Mouse (Mus musculus): Measurements from ENCODE around the gene Ankfn1. TPM values are rescaled to one million over a fixed set of nuclear protein-coding genes. Genes with fewer than 3 reads are reported as not detected.

Gene Ankfn1
- polyA plus RNA-seq, 1 experiment from 2014 or later, result 0.02 TPM

GRCm38 (mm10) chr11:89505046-89505445 lies 272.4 kb downstream of the Ankfn1 start:
- no peak for DNase-seq
- H3K36me3 ChIP-seq, result no peaks in the 10 kb centered on the region
- H3K9ac ChIP-seq, result no peak overlapping the region
- H3K4me2 ChIP-seq, result no peak overlapping the region
- 73% methylated on average over 7 of the region's 7 CpGs for WGBS (ENCODE audit: insufficient replicate concordance)
- H3K4me3 ChIP-seq (replicated peaks), result no peak overlapping the region
- ATAC-seq (ENCODE audit: low read depth), result no peak
- no peaks in the 10 kb centered on the region for H3K4me1 ChIP-seq (replicated peaks)
- H3K9me3 ChIP-seq (replicated peaks), result no peaks in the 10 kb centered on the region
- H3K27ac ChIP-seq, result no peak overlapping the region
- no peaks in the 10 kb centered on the region for H3K27me3 ChIP-seq

DNA sequence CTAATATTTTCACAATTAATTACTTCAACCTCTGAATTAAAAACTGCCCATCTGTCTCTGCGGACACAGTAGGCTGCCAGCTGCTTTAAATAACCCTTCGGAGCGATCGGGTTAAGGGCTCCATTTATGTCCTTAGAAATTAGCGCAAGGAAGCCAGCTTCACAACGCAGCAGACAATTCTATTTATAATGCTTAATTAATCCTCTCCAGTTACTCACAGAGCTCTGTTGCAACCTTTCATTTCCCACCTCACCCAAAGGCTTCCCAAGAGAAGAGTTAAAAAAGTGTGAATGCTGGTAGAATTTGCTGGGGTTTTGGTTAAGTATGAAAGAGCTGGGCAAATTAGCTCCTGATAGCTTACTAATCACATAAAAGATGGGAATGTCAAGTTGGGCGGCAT lies 275.7 kb downstream of the Ankfn1 start:
- Histone ChIP-seq H3K27me3 (no peaks in the 10 kb centered on the region), H3K4me1 (replicated peaks) (no peaks in the 10 kb centered on the region), H3K4me3 (replicated peaks) (no peak overlapping the region), H3K4me2 (no peak overlapping the region), H3K27ac (no peak overlapping the region), H3K9ac (no peak overlapping the region), H3K9me3 (replicated peaks) (no peaks in the 10 kb centered on the region), H3K36me3 (no peaks in the 10 kb centered on the region)
- no peak for DNase-seq
- WGBS (ENCODE audit: insufficient replicate concordance), result 67% methylated on average over 7 of the region's 7 CpGs
- ATAC-seq (ENCODE audit: low read depth), result no peak

- no peak for ATAC-seq (ENCODE audit: low read depth)
- H3K9me3 ChIP-seq (replicated peaks), result no peaks in the 10 kb centered on the region
- DNase-seq, result no peak
- no peaks in the 10 kb centered on the region for H3K36me3 ChIP-seq
- H3K4me2 ChIP-seq, result no peak overlapping the region
- no peak overlapping the region for H3K4me3 ChIP-seq (replicated peaks)
- whole genome bisulfite sequencing (ENCODE audit: insufficient replicate concordance), result 45% methylated on average over 2 of the region's 2 CpGs
- H3K27ac ChIP-seq, result no peak overlapping the region
- H3K4me1 ChIP-seq (replicated peaks), result no peaks in the 10 kb centered on the region
- H3K9ac ChIP-seq, result no peak overlapping the region
- H3K27me3 ChIP-seq, result no peaks in the 10 kb centered on the region
Measured at GRCm38 (mm10) chr11:89500961-89501360, 276.5 kb downstream of the Ankfn1 start.

- Histone ChIP-seq H3K36me3 (no peaks in the 10 kb centered on the region), H3K4me2 (no peak overlapping the region), H3K4me1 (replicated peaks) (no peaks in the 10 kb centered on the region), H3K27ac (no peak overlapping the region), H3K9ac (no peak overlapping the region), H3K27me3 (no peaks in the 10 kb centered on the region), H3K4me3 (replicated peaks) (no peak overlapping the region), H3K9me3 (replicated peaks) (no peaks in the 10 kb centered on the region)
- ATAC-seq (ENCODE audit: low read depth) (no peak), DNase-seq (no peak)
- WGBS (ENCODE audit: insufficient replicate concordance), result 34% methylated on average over 6 of the region's 6 CpGs
Measured at GRCm38 (mm10) chr11:89481084-89481483, 296.4 kb downstream of the Ankfn1 start.

DNA sequence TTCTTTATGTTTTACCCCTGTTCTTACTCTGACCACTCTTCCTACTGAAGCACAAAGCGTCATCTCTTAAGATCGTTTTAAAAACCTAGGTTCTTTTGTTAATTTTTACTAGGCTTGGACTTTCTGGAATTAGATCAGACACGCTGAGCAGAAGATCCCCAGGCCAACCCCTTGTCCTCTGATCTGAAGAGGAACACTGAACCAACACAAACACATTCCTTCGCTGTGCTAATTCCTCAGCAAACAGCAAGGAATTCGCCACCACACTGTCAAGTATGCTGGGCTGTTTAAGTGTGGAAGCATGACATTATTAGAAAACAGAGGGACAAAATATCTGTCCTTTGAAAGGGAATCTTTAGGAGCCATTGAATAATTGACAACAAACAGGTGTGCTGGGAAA lies 300.5 kb downstream of the Ankfn1 start:
- H3K36me3 ChIP-seq, result no peaks in the 10 kb centered on the region
- DNase-seq (no peak), ATAC-seq (ENCODE audit: low read depth) (no peak)
- 44% methylated on average over 5 of the region's 5 CpGs for WGBS (ENCODE audit: insufficient replicate concordance)
- no peaks in the 10 kb centered on the region for H3K4me1 ChIP-seq (replicated peaks)
- H3K9me3 ChIP-seq (replicated peaks), result no peaks in the 10 kb centered on the region
- no peak overlapping the region for H3K4me2 ChIP-seq
- H3K27me3 ChIP-seq, result no peaks in the 10 kb centered on the region
- H3K9ac ChIP-seq, result no peak overlapping the region
- no peak overlapping the region for H3K27ac ChIP-seq
- H3K4me3 ChIP-seq (replicated peaks), result no peak overlapping the region

DNA sequence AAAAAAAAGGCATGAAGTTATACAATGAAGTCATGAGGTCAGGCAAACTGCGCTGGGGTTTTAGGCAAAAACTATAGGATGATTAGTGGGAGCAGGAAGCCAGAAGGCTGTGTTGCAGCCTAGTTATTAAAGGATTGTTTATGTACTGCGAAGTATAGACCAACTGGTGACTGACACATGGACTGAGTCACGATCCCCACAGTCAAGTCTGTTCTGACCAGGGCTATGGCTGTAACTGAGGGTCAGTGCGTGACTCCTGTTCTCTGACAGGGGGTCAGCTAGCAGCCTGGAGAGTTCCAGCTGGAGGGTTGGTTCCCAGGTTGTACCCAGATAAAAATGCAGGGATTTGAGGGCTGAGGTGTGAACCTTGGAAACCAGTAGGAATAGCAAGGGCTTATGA lies 301.4 kb downstream of the Ankfn1 start:
- H3K27ac ChIP-seq, result no peak overlapping the region
- no peaks in the 10 kb centered on the region for H3K4me1 ChIP-seq (replicated peaks)
- no peaks in the 10 kb centered on the region for H3K27me3 ChIP-seq
- H3K9me3 ChIP-seq (replicated peaks), result no peaks in the 10 kb centered on the region
- H3K9ac ChIP-seq, result no peak overlapping the region
- WGBS (ENCODE audit: insufficient replicate concordance), result 58% methylated on average over 4 of the region's 4 CpGs
- no peak for ATAC-seq (ENCODE audit: low read depth)
- no peaks in the 10 kb centered on the region for H3K36me3 ChIP-seq
- no peak overlapping the region for H3K4me2 ChIP-seq
- H3K4me3 ChIP-seq (replicated peaks), result no peak overlapping the region
- DNase-seq, result no peak

- no peaks in the 10 kb centered on the region for H3K9me3 ChIP-seq (replicated peaks)
- no peaks in the 10 kb centered on the region for H3K36me3 ChIP-seq
- no peak overlapping the region for H3K27ac ChIP-seq
- no peak overlapping the region for H3K4me2 ChIP-seq
- no peak for ATAC-seq (ENCODE audit: low read depth)
- H3K4me3 ChIP-seq (replicated peaks), result no peak overlapping the region
- no peaks in the 10 kb centered on the region for H3K4me1 ChIP-seq (replicated peaks)
- H3K9ac ChIP-seq, result no peak overlapping the region
- no peaks in the 10 kb centered on the region for H3K27me3 ChIP-seq
- no peak for DNase-seq
- WGBS (ENCODE audit: insufficient replicate concordance), result 58% methylated on average over 4 of the region's 4 CpGs
Measured at GRCm38 (mm10) chr11:89472871-89473270, 304.6 kb downstream of the Ankfn1 start.

- H3K9me3 ChIP-seq (replicated peaks), result no peaks in the 10 kb centered on the region
- no peaks in the 10 kb centered on the region for H3K4me1 ChIP-seq (replicated peaks)
- H3K4me2 ChIP-seq, result no peak overlapping the region
- WGBS (ENCODE audit: insufficient replicate concordance), result 59% methylated on average over 4 of the region's 4 CpGs
- no peak overlapping the region for H3K4me3 ChIP-seq (replicated peaks)
- no peaks in the 10 kb centered on the region for H3K36me3 ChIP-seq
- DNase-seq, result no peak
- H3K27ac ChIP-seq, result no peak overlapping the region
- no peak overlapping the region for H3K9ac ChIP-seq
- no peaks in the 10 kb centered on the region for H3K27me3 ChIP-seq
- no peak for ATAC-seq (ENCODE audit: low read depth)
Measured at GRCm38 (mm10) chr11:89465381-89465780, 312.1 kb downstream of the Ankfn1 start.

DNA sequence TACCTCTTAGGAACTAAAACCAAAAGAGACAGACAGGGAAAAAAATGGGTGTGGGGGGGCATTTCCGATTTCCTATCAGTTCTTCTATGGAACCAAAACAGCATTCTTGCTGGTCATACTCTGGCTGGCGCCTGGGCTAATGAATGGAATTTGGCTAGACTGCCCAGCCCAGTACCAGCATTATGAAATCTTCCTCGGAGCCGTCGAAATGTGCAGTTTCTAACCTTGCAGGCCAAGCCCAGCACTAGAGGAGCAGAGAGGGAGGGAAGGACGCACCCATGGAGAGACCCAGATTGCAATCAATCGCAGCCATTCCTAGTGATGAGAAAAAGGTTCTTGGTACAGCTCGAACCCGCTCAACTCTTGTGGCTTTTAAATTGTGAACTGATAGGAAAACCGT lies 315.2 kb downstream of the Ankfn1 start:
- H3K4me2 ChIP-seq, result no peak overlapping the region
- no peak for DNase-seq
- H3K9ac ChIP-seq, result no peak overlapping the region
- no peaks in the 10 kb centered on the region for H3K27me3 ChIP-seq
- no peak overlapping the region for H3K27ac ChIP-seq
- no peak for ATAC-seq (ENCODE audit: low read depth)
- H3K4me1 ChIP-seq (replicated peaks), result no peaks in the 10 kb centered on the region
- no peak overlapping the region for H3K4me3 ChIP-seq (replicated peaks)
- no peaks in the 10 kb centered on the region for H3K9me3 ChIP-seq (replicated peaks)
- H3K36me3 ChIP-seq, result no peaks in the 10 kb centered on the region
- WGBS (ENCODE audit: insufficient replicate concordance), result 62% methylated on average over 10 of the region's 10 CpGs

- Histone ChIP-seq H3K27me3 (no peaks in the 10 kb centered on the region), H3K4me3 (replicated peaks) (no peak overlapping the region), H3K9ac (no peak overlapping the region), H3K36me3 (no peaks in the 10 kb centered on the region), H3K9me3 (replicated peaks) (no peaks in the 10 kb centered on the region), H3K4me2 (no peak overlapping the region), H3K27ac (no peak overlapping the region), H3K4me1 (replicated peaks) (no peaks in the 10 kb centered on the region)
- DNase-seq (no peak), ATAC-seq (ENCODE audit: low read depth) (no peak)
- WGBS (ENCODE audit: insufficient replicate concordance), result 49% methylated on average over 6 of the region's 6 CpGs
Measured at GRCm38 (mm10) chr11:89459437-89459836, 318.0 kb downstream of the Ankfn1 start.

- DNase-seq (no peak), ATAC-seq (ENCODE audit: low read depth) (no peak)
- Histone ChIP-seq H3K36me3 (no peaks in the 10 kb centered on the region), H3K4me2 (no peak overlapping the region), H3K9ac (no peak overlapping the region), H3K27me3 (no peaks in the 10 kb centered on the region), H3K4me1 (replicated peaks) (no peaks in the 10 kb centered on the region), H3K27ac (no peak overlapping the region), H3K9me3 (replicated peaks) (no peaks in the 10 kb centered on the region), H3K4me3 (replicated peaks) (no peak overlapping the region)
- WGBS (ENCODE audit: insufficient replicate concordance), result 33% methylated on average over 5 of the region's 5 CpGs
Measured at GRCm38 (mm10) chr11:89455647-89456231, 321.7 kb downstream of the Ankfn1 start.

GRCm38 (mm10) chr11:89454702-89455101 lies 322.8 kb downstream of the Ankfn1 start:
- no peak for ATAC-seq (ENCODE audit: low read depth)
- H3K4me2 ChIP-seq, result no peak overlapping the region
- H3K9me3 ChIP-seq (replicated peaks), result no peaks in the 10 kb centered on the region
- no peak overlapping the region for H3K9ac ChIP-seq
- DNase-seq, result no peak
- no peaks in the 10 kb centered on the region for H3K27me3 ChIP-seq
- H3K4me3 ChIP-seq (replicated peaks), result no peak overlapping the region
- no peaks in the 10 kb centered on the region for H3K4me1 ChIP-seq (replicated peaks)
- H3K36me3 ChIP-seq, result no peaks in the 10 kb centered on the region
- WGBS (ENCODE audit: insufficient replicate concordance), result 47% methylated on average over 4 of the region's 4 CpGs
- no peak overlapping the region for H3K27ac ChIP-seq

Data from liver, embryonic 13.5 days (tissue).